Mouse (Mus musculus): ENCODE measurements around the gene Pagr1a.

- TF ChIP-seq CTCF (IDR thresholded peaks at IDR 0.05; ENCODE audit: low read depth) (no peak), EP300 (optimal IDR thresholded peaks at IDR 0.05) (no peak)
Measured at GRCm38 (mm10) chr7:127009307-127010085, 7.7 kb downstream of the Pagr1a start.
